Mouse (Mus musculus) kidney, adult 18-20 months (tissue): ENCODE measurements around the gene Resp18.
A peak's percentile ranks its signal among the peaks of the same experiment; 100 is the strongest.

ENCODE experiments used
- DNase-seq: peaks from one replicate; pipeline ENCODE4 v3.0.0; 2021

Gene Resp18

DNA sequence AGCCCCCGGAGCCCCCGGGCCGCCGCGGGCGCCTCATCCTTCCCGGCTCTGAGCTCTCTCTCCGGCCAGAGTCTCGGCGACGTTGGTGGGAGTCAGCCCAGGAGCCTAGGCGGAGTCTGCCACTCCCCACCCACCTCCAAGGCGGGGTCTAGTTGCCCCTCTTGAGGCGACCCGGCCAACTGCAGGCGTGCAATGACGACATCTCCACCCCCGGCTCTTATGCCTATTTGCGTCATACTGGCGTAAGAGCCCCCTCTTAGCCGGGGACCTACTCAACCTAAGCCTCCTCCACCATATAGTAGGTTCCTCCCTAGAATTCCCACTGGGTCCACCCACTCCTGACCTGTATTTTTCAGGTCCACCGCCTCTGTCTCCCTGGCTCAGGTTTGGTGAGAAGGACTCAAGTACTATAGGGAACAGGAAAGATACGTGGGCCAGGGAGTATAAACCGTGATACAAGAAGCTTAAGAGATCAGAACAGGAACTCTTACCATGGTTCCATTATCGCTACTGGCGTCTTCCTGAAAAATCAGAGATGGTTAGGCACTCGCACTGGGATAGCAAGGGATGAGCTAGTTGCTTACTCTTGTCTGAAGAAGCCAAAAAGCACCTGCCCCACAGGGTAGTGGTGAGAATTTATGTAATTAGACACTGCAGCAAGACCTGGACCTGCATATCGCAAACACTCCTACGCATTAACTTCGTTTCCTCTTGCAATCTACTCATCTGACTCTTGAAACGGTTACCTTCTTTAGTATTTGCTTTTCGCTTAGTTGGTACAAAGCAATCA is 13.9 kb downstream of the Resp18 start, which contains the start of gene Ptprn:
Gene Ptprn (minus strand): TSS at position 412 of the 790 bp plus-strand sequence.
- no peak for DNase-seq

DNA sequence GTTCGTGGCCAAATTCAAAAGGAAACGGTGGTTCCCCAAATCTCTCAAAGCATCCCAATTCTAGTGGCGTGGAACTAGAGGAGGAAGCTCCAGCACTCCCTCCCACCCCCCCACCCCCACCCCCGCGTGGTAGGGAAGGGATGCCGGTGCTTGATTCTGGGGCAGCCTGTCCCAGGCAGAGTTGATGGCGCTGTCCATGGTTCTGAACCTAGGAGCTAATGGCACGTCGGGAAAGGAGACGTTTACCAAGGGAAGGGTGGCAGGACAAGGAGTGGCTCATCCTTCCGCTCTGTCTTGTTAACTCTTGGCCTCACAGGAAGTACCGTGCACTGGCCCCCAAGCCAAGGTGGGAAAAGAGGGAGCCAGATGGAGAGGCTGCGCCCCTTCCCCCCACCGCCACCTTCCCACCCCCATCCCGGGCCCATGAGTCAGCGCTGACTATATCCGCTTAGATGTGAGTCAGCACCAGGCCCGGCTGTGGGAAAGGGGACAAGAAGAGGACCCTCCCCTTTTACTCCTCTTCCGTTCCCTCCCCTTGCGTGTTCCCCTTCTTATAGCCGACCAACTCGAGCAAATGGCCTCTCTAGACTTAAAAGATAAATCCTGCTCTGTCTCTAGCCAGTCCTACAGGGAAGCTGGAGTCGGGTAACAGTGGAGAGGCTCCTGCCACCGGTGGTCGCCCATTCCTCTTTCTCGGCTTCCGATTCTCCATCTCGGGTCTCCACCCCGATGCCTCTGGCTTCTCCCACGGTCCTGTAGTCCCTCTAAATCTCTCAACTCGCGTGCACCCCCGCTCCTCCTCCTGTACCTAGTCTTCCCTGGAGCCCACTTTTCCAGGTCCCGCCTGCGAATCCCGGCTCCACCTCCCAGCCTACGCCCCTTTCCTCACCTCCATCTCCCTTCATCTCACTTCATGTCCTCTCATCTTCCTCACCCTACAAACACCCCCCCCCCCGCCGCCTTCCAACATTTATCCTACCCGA is 15.0 kb downstream of the Resp18 start:
- DNase-seq: peak; percentile 62

DNA sequence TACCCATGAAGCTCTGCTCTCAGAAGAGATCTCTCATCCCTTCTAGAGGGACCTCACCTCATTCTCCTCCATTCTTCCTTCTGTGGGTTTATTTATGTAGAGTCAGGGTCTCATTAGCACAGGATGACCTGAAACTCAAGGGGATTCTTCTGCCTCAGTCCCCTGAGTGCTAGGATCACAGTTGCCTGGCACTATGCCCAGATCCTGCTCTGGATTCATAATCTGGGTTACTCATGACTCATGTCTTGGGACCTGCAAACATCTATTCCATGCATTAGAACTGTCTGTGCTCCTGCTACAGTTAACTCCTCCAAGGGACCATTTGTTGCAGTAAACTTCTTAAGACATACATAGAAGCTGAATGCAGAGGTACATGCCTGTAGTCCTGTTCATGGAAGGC is 16.9 kb downstream of the Resp18 start:
- no peak for DNase-seq

DNA sequence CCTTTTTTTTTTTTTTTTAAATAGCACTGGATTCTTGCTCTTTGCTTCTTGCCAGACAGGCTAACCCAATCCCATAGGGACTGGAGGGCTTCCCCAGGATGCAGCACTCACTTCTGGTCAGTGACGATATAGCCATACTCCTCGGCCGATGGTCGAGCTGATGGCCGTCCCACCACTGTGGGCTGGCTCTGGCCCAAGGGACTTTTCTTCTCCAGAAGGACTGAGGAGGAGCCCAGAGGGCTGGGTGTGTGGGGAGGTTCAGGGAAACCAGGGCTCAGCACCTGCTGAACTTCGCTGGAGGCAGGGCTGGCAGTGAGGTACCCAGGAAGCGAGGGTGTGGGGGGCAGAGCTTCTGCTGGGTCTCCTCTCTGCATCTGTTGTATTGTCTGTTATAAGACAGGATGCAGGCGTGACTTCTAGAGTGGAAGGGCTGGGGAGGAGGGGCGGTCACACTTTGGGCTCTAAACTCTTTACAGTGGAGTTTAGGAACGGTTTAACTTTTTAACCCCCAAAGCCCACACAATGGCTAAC is 22.6 kb downstream of the Resp18 start:
- DNase-seq: no peak

DNA sequence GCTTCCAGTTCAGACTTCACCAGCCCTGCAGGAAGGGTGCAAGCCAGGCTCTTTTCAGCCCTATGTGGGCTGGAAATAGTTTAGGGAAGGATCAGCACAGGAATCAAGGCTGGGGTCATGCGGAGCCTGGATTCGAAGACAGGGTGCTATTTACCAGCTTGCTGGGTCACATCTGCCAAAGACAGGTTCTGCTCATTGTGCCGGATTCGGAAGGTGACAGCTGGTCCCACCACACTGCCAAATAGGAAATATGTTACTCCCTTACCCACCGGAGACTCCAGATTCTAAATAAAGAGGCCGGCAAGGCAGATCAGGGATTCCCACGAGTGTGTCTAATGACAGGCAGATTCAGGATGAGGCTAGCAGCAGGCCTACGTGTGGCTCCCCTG is 23.6 kb downstream of the Resp18 start:
- no peak for DNase-seq

DNA sequence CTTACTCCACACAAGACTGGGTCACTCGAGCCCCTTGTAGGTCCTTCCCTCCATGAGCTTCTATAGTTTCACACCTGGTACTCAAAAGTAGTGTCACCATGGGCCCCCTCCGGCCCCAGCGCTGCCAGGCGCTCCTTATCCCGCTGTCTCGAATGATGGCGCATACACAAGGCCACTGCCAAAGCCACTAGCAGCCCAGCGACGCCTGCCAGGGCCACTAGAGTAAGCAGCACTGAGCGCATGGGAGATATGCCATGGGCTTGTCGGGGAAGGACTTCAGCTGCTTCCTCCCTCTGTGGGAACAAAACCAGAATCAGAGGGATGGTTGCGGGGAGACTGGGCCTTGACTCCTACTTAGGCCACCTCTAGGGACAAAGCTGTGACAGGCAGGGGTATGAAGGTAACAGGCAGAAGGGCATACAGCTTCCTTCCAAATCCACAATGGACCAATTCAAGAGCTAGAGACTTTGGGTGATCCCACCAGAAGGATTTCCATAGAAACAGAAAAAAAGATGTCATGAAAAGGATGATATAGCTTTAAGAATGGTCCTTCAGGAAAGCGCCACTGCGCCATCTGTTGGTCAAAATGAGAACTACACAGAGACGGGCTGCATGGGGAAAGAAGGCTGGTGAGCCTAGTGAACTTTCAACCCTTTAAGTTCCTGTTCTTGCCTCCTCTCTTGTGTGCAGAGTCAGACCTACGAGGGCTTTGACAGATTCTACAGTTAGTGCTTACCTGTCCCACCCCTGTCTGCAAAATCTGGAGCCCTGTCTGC is 24.2 kb downstream of the Resp18 start:
- peak; percentile 89 for DNase-seq

DNA sequence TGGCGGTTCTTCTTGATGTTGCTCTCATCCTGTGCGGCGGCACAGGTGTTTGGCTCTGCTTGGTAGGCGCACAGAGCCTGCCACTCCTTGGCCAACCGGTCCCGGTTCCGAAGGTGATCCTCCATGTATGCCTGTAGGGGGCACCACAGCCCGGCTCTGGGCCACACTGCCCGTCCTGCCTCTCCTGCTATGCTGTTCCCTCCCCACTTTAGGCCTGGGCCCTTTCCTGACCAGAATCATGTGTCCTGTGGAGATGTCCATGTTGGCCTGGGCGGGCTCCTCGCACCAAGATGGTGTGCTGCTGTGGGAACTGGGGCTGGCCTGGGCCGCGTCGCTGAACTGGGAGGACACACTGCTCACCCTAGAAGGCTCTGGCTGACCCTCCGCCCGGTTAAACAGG is 25.2 kb downstream of the Resp18 start:
- DNase-seq: no peak

DNA sequence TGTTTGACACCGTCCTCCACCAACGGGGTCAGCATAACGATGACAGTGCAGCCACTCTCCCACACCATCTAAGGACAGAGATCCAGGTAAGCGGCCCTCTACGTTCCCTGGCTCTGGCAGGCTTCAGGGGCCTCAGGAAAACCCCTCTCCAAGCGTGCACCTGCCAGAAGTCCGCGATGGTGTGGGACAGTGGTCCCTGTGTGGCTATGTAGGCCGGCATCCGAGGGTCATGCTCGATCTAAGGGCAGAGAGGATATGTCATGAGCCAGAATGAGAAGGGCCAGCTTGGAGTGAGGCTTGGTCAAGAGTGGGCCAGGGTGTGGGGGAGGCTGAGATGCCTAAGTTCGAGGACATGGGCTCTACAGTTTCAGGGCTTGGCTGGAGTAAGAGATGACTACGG is 25.9 kb downstream of the Resp18 start:
- no peak for DNase-seq

DNA sequence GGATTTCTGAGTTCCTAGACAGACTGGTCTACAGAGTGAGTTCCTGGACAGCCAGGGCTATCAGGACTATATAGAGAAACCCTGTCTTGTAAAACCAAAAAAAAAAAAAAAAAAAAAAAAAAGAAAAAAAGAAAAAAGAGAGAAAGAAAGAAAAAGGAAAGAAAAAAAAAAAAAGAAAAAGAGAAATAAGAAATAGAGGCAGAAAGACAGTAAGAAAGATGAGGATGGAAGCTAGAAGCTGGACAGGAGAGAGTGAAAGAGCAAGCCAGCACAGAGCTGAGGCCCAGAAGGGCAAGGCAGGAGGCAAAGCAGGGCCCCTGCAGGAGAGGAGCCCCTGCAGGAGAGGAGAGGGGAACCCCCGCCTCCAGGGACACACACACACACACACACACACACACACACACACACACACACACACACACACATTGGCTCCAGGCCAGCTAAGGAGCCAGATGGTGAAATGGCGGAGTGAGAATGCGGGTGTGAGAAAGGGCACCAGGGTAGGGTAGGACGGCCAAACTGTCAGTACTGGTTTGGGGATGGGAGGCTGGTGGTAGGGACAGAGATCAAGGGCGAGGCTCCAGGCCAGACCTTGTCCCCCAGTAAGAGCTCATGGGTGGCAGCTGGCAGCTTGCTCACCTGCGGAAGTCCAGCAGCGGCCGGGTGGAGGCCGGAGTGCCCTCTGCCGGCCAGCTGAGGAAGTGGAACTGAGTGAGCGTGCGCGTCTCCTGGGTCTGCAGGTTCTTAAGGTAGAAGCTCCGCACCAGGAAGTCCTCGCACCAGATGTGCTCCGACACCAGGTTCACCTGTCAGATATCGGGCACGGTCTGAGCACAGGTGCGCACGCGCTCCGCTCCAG is 26.9 kb downstream of the Resp18 start:
- DNase-seq: peak; percentile 91

DNA sequence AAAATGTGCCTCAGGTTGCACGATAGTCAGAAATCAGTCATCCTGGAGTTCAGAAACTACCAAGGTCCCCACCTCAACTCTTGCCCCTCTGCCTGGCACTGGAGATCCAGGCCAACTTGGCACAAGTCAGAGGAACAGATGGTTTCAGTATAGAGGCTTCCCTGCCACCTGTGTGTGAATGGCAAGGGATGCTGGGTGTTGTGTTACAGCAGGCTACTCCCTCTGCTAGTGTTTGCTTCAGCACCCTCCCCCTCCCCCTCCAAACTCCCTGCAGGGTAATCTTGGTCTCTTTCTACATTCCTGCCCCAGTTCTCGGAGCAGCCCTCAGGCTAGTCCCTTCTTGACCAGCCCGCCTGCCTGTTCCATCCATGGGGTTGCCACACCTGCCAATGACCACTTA is 27.7 kb downstream of the Resp18 start:
- no peak for DNase-seq

DNA sequence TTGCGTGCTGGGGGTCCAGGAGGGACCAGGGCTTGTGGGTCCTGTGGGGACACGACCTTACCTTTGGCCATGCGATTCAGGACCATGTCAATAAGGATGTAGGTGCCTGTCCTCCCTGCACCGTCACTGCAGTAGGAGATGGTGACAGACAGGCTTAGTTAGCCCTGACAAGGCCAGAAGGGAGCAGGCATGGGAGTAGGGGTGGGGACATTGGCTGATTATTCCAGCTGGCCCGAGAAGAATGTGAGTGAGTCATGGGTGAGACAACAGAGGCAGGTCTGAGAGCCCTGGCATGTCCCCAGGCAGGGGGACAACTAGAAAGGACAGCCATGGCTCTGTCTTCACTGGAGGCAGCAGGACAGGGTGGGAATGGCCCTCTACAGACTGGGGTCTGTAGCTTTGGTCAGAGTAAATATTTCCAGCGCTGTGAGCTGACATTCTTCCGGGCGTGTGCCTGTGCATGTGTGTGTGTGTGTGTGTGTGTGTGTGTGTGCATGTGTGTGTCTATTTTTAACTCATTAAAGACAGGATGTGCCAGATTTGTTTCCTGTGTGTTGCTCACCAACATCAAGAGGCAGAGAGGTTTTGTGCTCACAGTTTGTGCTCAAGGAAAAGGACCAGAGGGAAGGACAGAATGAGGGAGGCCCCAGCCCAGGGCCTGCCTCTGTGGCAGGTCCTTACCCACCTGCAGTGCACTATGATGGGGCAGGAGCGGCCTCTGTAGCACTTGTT is 30.0 kb downstream of the Resp18 start:
- DNase-seq: no peak

DNA sequence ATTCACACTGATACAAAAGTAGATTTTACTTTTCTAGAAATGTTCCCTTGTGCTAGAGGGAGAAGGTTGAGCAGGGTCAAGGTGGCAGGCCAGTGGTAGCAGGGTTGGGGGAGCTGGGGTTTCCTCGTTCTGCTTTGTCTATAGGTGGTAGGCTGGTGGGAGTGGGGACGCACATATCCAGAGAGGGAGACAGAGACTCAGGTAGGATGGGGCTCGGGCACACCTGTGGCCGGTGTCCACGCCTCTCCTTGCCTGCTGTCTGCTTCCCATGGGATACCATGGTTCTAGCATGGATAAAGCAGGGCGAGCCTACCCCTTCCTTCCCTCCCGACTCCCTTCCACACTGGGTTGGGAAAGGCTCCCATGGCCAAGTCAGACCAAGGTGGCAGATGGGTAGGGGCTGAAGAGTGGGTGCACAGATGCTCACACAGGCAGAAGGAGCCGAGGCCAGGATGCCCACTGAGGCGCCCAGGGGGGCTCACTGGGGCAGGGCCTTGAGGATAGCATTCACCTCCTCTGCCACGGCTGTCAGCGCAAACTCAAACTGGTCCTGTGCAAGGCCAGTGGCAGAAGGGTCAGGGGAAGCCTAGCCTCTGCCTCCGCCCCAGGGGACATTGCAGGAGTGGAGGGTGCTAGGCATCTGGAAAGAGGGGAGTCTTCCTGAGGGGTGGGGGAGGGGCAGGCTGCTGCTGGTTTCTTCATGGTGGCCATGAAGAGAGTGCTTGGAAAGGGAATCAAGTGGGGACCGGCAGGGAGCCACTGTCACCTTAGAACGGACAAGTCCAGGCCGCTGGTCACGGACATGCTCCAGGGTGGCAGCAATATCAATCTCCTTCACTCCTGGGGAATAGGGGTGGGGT is 30.9 kb downstream of the Resp18 start:
- DNase-seq: no peak

DNA sequence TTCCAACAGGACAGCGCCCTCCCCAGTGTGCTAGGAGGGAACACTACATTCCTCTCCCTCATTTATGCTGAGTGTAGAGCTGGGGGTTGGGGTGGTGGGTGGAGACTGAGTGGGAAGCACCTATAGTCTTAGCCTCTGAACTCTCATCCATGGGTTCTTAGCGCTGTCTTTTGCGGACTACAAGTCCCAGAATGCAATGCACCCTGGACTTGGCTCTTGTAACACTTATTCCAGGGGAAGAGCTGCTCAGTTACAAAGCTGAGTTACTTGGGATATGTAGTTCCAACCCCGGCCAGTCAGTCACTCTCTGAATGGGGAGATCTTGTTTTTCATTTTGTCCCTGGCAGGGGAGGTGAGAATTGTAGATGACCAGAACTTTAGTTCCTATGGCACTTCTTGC is 33.4 kb downstream of the Resp18 start:
- DNase-seq: peak; percentile 51

DNA sequence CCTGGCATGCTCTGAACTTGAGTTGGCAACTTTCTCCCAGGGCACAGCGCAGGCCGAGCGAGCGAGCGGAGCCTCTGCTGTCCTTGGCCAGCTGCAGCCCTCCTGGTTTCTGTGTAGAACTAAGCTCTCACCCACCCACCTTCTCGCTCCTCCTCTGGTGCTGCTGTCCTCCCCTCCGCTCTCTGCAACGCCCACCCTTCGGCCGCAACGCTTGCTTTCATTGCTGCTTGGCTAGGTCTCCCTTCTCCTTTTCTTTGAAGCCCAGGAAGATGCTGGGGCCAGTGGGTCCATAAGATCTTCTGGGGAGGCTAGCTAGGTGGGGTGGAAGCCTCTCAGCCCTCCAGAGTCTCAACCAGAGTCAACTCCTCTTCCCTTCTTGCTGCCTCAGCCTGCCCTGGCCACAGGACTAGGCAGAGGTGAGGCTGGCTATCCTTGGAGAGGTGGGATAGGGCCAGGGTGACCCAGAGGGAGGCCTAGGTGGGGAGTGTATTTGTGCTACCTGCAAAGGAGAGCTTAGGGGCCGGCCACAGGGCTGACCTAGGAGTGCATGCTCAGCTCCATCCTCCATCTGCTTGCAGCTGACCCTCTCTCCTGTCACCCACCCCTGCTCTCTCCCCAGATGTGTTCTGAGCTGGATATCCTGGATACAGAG is 33.9 kb downstream of the Resp18 start:
- DNase-seq: no peak

DNA sequence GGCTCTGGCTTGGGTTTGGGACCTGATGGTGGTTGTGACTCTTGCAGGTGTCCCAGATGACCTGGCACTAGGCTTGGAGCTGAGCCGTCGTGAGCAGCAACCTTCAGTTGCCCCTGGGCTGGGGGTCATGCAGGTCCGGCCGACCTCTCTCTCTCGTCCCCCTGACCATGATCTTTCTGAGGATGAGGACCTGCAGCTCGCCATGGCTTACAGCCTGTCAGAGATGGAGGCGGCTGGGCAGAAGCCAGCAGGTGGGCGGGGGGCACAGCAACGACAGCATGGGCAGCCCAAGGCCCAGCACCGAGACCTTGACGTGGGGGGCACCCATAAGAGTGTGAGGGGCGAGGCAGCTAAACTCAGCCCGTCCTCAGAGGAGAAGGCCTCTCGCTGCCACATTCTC is 34.8 kb downstream of the Resp18 start:
- no peak for DNase-seq

DNA sequence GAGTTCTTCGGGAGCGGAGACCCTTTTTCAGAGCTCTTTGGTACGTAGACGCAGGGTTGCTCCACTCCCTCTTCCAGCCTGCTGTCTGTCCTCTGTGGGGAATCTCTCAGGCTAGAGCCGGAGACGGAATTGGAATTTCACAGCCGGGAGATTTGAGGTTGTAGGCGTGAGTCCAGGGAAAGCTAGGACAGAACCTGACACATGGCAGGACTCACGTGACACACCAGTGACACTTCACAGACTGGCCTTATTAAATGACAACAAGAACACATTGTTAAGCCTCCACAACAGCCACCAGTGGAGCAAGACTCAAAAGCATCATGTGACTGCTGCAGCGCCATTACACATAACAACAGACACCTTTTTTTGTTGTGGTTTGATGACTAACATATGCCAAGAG is 38.6 kb downstream of the Resp18 start:
- DNase-seq: no peak

DNA sequence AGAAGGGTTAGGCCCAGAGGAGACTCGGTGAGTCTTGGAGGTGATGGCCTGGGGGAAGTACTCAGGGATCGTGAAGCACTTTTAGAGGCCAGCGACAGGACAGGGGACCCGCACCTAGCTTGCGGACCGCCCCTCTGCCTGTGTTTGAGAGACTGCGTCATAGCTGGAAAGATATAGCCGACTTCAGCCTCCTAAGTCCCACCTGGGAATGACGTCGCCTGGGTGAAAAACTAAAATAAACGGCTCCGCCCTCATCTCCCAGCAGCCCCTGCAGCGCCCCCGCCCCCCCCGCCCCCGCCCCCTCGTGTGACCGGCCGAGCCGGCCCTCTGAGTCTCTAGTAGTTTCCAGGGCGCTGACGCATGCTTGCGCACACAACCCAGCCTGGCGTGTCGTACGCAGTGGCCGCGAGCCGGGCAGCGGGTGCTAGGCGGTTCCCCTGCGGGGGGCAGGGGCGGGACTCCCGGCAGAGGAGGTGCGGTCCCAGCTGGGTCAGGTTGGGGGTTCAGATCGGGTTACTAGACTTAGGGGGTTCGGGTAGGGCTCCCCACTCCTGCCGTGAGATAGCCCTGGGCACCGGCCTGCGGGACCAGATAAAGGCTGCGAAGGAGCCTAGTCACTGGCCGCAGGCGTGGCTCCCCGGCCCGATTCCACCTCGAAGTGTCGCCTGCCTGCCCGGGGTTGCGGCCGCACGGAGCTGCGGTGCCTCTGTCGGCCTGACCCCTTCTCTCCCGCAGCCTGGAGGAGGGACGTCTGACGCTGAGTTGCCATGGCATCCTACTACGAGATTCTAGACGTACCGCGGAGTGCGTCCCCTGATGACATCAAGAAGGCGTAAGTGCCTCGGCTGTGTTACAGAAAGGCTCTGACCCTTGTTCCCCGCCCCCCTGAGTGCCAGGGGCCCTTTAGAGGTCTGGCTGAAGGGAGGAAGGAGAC is 41.8 kb downstream of the Resp18 start, which contains the start of gene Dnajb2:
Gene Dnajb2 (plus strand): TSS at position 290 of the 934 bp plus-strand sequence.
- DNase-seq: peak; percentile 92

DNA sequence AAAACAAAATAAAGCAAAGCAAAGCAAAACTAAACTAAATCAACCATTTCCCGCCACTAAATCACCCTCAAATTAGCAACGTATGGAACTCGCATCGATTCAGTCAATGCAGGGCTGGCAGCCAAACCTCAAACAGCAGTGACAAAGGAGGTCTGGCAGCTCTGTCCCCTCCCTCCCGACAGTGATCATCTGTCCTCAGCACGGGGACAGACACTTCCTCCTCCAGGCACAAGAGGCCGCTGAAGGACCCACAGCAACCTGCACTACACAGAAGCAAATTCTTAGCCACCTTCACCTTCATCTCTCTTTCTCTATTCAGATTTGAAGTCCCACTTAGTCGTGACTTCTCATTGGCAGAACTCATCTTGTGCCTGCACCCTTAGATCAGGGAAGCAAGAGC is 43.6 kb downstream of the Resp18 start:
- DNase-seq: peak; percentile 74
